Mouse (Mus musculus) forebrain, embryonic 11.5 days (tissue): Measurements from ENCODE around the gene Pkhd1. TPM values are rescaled to one million over a fixed set of nuclear protein-coding genes. Genes with fewer than 3 reads are reported as not detected.

ENCODE experiments used
- ATAC-seq: fragments of 200-750 bp; cut with Nextera tagmentation; replicated peaks from 2 replicates; pipeline ENCODE4 v1.8.0; 2017; ENCODE audit warnings: moderate TSS enrichment; ENCODE audit not compliant: low FRiP score
- DNase-seq: peaks from one replicate; pipeline ENCODE4 v3.0.0-alpha.2; 2017; ENCODE audit warnings: low spot score
- H3K27ac ChIP-seq: fragments of 300-500 bp; sonication (generic); 2 replicates; pipeline ENCODE4 v1.5.1; 2014; ENCODE audit warnings: low read depth, low read length
- H3K27me3 ChIP-seq: fragments of 300-500 bp; sonication (generic); 2 replicates; pipeline ENCODE4 v1.6.1; 2014; ENCODE audit warnings: mild to moderate bottlenecking, low read length, mixed read lengths; ENCODE audit not compliant: control insufficient read depth, insufficient read depth
- H3K36me3 ChIP-seq: fragments of 300-500 bp; sonication (generic); 2 replicates; pipeline ENCODE4 v1.6.1; 2014; ENCODE audit warnings: mild to moderate bottlenecking, low read length, moderate library complexity, mixed read lengths; ENCODE audit not compliant: control insufficient read depth, insufficient read depth
- H3K4me1 ChIP-seq: fragments of 300-500 bp; sonication (generic); replicated peaks from 2 replicates; pipeline ENCODE4 v1.6.1; 2014; ENCODE audit warnings: low read length, mixed read lengths; ENCODE audit not compliant: control insufficient read depth, insufficient read depth
- H3K4me2 ChIP-seq: fragments of 300-500 bp; sonication (generic); 2 replicates; pipeline ENCODE4 v1.6.1; 2014; ENCODE audit warnings: low read depth, mild to moderate bottlenecking, low read length, moderate library complexity, mixed read lengths; ENCODE audit not compliant: severe bottlenecking
- H3K4me3 ChIP-seq: fragments of 300-500 bp; sonication (generic); 2 replicates; pipeline ENCODE4 v1.5.1; 2014; ENCODE audit warnings: low read depth, low read length
- H3K9ac ChIP-seq: fragments of 300-500 bp; sonication (generic); 2 replicates; pipeline ENCODE4 v1.6.1; 2014; ENCODE audit warnings: low read length
- H3K9me3 ChIP-seq: fragments of 300-500 bp; sonication (generic); 2 replicates; pipeline ENCODE4 v1.6.1; 2016; ENCODE audit warnings: low read length, mixed read lengths; ENCODE audit not compliant: control insufficient read depth
- WGBS: fragments of 180-500 bp; shearing (Covaris S2); extraction: QIAGEN DNeasy Blood & Tissue Kit; methylation state at CpG from one replicate; pipeline ENCODE4 v1.1.7; 2014; 5-methylcytosine and 5-hydroxymethylcytosine counted together
- polyA plus RNA-seq: library from polyadenylated mRNA; unstranded; fragments of >200 nt; fragmentation: Nextera tagmentation; extraction: Ambion mirVana; gene quantifications from 2 replicates; pipeline ENCODE4 v1.2.1, GENCODE M21; 2014

The Pkhd1 gene
- polyA plus RNA-seq, 1 experiment from 2014 or later, result not detected

DNA sequence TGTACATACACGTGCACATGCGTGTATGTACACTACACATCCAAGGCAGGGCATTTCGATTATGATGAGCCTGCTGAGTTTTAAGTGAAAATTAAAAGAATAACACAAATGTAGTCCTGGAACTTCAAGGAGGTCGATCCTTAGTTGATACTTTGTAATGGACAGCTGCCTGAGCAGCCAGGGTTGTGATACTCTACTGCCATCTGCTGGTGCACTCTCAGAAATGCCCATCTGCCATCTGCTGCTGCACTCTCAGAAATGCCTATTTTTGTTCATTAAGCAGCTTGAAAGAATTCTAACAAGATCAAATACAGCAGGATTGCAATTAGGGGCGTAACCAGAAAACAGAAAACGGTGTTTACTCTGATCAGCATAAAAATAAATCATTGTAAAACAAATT lies 63.5 kb downstream of the Pkhd1 start:
- Histone ChIP-seq H3K4me2 (no peak overlapping the region), H3K9ac (no peak overlapping the region), H3K9me3 (no peaks in the 10 kb centered on the region), H3K4me1 (no peaks in the 10 kb centered on the region), H3K36me3 (no peaks in the 10 kb centered on the region), H3K27ac (no peak overlapping the region), H3K27me3 (no peaks in the 10 kb centered on the region), H3K4me3 (no peak overlapping the region)
- ATAC-seq (peak; percentile 78), DNase-seq (peak; percentile 66)
- WGBS, result 33% methylated on average over 6 of the region's 6 CpGs

DNA sequence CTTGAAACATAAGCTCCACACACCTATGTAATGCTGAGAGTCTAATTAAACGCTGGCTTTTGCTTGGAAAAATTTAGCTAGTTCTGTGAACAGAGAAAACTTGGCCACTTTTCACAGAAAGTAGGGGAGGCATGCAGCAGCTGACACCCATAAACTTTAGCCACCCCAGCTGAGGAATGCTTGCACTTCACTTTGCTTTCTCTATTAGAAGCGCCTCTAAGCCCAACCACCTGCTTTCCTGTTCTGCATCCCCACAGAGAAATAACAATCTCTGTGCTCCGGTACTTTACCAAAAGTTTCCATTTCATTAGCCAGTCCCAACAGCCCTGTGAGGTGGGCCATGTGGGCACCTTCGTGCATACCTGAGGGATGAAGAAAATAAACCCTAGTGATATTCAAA lies 66.5 kb downstream of the Pkhd1 start:
- H3K4me2 ChIP-seq, result no peak overlapping the region
- no peak overlapping the region for H3K27ac ChIP-seq
- H3K36me3 ChIP-seq, result no peaks in the 10 kb centered on the region
- H3K4me3 ChIP-seq, result no peak overlapping the region
- no peak overlapping the region for H3K9ac ChIP-seq
- WGBS, result 74% methylated on average over 4 of the region's 4 CpGs
- no peaks in the 10 kb centered on the region for H3K4me1 ChIP-seq
- DNase-seq, result no peak
- ATAC-seq, result no peak
- H3K27me3 ChIP-seq, result no peaks in the 10 kb centered on the region
- H3K9me3 ChIP-seq, result no peaks in the 10 kb centered on the region

DNA sequence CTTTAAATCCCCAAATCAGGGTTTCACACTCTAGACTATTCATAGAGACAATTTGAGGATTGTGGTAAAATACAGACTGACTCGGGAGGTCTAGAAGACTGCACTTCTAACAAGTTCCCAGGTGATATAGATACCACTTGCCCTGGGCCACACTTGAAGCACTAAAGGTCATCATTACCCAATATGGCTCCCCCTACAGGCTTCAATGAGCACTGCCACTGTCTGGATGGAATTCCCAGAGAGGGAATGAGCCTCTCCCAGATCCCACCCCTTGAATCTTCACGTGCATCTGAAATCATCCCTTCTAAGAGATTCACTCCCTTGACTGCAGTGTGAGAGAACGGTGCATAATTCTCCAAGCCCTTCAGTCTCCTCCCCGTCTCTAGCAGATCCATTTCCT lies 73.3 kb downstream of the Pkhd1 start:
- Histone ChIP-seq H3K27me3 (no peaks in the 10 kb centered on the region), H3K9me3 (no peaks in the 10 kb centered on the region), H3K4me2 (no peak overlapping the region), H3K9ac (no peak overlapping the region), H3K36me3 (no peaks in the 10 kb centered on the region), H3K27ac (no peak overlapping the region), H3K4me3 (no peak overlapping the region), H3K4me1 (no peaks in the 10 kb centered on the region)
- DNase-seq, result no peak
- ATAC-seq, result no peak
- WGBS, result 71% methylated on average over 4 of the region's 4 CpGs

DNA sequence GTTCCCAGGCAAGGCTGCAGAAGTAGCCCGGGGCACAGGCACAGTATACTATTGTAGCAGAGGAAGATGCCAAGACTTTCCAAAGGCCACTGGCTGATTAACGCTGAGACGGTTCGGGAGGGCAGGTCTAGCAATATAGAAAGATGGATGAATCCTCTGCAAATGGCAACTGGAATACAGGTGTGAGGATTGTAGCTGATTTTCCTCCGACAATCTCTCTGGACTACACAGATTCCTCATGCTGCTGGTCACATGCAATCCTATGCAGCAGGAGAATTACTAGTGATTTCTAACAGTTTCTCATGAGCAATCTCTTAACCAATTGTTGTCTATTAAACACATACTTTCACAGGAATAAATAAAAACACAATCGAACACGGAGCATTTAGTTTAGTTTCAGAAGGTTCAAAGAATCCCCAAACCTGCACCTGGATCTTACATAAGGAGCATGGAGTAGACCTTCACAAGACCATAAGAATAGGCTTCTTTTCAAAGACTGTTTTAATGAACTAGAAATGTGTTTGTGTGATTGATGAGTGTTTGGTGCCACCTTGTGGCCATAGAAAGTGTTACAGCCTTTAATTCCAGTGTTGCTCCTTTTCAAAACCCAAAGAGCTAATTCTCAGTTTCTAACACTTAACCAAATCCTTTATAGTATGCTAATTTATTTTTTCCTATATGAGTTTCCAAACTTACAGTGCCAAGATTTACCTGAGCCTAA lies 104.3 kb downstream of the Pkhd1 start:
- no peaks in the 10 kb centered on the region for H3K27me3 ChIP-seq
- H3K4me1 ChIP-seq, result no peaks in the 10 kb centered on the region
- H3K4me3 ChIP-seq, result no peak overlapping the region
- peak; percentile 64; the same call in 1 of the 2 replicates for ATAC-seq
- no peak overlapping the region for H3K27ac ChIP-seq
- 72% methylated on average over 7 of the region's 7 CpGs for WGBS
- DNase-seq, result peak; percentile 67
- no peaks in the 10 kb centered on the region for H3K9me3 ChIP-seq
- H3K9ac ChIP-seq, result no peak overlapping the region
- H3K36me3 ChIP-seq, result no peaks in the 10 kb centered on the region
- no peak overlapping the region for H3K4me2 ChIP-seq

DNA sequence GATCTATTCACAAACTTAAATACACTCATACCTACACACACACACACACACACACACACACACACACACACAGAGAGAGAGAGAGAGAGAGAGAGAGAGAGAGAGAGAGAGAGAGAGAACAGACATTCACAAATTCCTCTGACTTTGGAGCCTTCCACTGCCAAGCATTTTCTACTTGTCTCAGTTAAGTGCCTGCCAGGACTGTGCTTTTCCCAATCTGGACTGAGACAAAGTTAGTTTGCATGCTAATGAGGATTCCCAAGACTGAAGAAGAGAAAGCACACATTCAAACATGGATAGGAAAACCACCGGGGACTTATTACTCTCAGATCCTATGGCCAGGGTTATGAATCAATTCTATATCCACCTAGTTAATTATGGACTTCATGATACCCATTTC lies 118.9 kb downstream of the Pkhd1 start:
- 85% methylated on average over 1 of the region's 1 CpGs for WGBS

DNA sequence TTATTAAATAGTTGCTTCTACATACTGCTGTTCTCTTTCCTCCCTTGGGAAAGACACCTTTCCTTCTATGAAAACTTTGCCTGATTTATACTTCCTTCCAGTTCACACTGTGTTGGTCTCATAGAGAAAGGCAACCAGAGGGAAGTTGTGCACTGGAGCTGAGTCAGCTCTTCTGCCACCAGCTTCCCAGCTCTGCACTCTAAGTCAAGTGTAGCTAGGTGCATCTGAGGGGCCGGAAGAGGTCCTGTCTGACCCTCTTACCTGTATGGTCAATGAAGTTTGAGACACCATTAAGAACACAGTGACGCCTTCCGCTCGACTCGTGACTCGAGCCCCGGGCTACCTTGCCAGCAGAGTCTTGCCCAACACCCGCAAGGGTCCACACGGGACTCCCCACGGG lies 131.8 kb downstream of the Pkhd1 start:
- Histone ChIP-seq H3K9ac (no peak overlapping the region), H3K4me1 (no peaks in the 10 kb centered on the region), H3K4me2 (no peak overlapping the region), H3K27ac (no peak overlapping the region), H3K36me3 (no peaks in the 10 kb centered on the region), H3K9me3 (no peaks in the 10 kb centered on the region), H3K4me3 (no peak overlapping the region), H3K27me3 (no peaks in the 10 kb centered on the region)
- 97% methylated on average over 8 of the region's 10 CpGs for WGBS
- DNase-seq, result no peak
- ATAC-seq, result no peak

More for the DNA sequence above, 118.9 kb downstream of the Pkhd1 start:
- H3K9me3 ChIP-seq, result no peaks in the 10 kb centered on the region
- ATAC-seq, result no peak
- no peak overlapping the region for H3K4me3 ChIP-seq
- no peak overlapping the region for H3K4me2 ChIP-seq
- no peak overlapping the region for H3K27ac ChIP-seq
- H3K4me1 ChIP-seq, result no peaks in the 10 kb centered on the region
- H3K9ac ChIP-seq, result no peak overlapping the region
- no peaks in the 10 kb centered on the region for H3K36me3 ChIP-seq
- no peaks in the 10 kb centered on the region for H3K27me3 ChIP-seq
- no peak for DNase-seq

DNA sequence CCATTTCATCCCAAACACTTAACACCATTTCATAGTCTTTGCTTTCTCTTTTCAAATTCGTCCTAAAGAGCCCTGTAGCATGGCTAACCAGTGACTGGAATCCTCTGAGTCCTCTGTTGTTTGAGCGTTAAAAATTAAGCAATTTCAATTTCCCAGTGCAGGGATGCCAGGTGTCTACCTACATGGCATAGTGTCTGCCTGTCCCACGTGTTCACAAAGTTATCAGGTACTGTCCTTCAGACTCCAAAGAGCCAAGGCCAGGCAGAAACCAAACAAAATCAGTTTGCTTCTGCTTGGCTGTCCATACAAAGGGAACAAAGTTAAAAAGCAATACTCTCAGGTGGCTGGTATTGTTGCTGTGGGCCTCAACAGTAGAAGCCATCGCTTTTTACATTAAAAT lies 136.0 kb downstream of the Pkhd1 start:
- Histone ChIP-seq H3K4me3 (no peak overlapping the region), H3K36me3 (no peaks in the 10 kb centered on the region), H3K9me3 (no peaks in the 10 kb centered on the region), H3K4me2 (no peak overlapping the region), H3K27ac (no peak overlapping the region), H3K9ac (no peak overlapping the region), H3K4me1 (no peaks in the 10 kb centered on the region), H3K27me3 (no peaks in the 10 kb centered on the region)
- ATAC-seq (no peak), DNase-seq (no peak)
- 81% methylated on average over 4 of the region's 4 CpGs for WGBS

DNA sequence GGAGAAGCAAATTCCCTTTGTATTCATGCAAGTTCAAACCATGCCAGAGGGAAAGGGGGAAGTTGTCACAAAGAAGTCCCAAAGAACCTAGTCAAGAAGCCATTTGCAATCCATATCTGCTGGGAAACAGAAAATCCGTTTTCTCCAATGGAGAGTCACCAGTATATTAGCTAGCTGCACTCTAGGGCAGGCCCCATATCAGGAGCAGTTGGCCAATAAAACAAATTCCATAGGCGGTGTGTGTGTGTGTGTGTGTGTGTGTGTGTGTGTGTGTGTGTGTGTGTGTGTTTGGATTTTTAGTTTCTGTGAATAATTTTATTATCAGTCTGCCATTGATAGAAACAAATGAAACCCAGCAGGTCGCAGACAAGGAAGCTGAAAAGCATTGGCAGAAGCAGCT lies 139.2 kb downstream of the Pkhd1 start:
- H3K36me3 ChIP-seq, result no peaks in the 10 kb centered on the region
- H3K27ac ChIP-seq, result no peak overlapping the region
- WGBS, result 73% methylated on average over 3 of the region's 3 CpGs
- no peaks in the 10 kb centered on the region for H3K27me3 ChIP-seq
- DNase-seq, result no peak
- no peak overlapping the region for H3K9ac ChIP-seq
- H3K4me2 ChIP-seq, result no peak overlapping the region
- H3K4me1 ChIP-seq, result no peaks in the 10 kb centered on the region
- ATAC-seq, result no peak
- H3K9me3 ChIP-seq, result no peaks in the 10 kb centered on the region
- no peak overlapping the region for H3K4me3 ChIP-seq

DNA sequence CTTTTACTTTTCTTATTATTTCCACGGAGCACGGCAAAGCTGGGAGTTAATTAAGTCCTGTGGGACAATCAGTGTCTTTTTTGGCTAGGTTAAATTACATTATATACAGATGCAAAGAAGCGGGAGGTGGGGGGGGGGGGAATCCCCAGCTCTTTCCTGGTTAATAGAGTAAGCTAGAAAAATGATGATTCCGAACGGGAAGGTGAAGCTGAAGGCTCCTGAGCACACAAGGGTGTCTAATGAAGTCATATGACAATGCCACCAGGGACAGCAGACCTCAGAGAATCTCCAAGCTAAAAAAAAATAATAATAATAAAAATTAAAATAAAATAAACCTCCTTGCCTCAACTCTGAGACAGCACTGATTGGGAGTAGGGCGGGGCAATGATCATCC lies 139.6 kb downstream of the Pkhd1 start:
- DNase-seq (no peak), ATAC-seq (peak; percentile 53)
- WGBS, result 31% methylated on average over 6 of the region's 6 CpGs
- Histone ChIP-seq H3K27ac (no peak overlapping the region), H3K4me3 (peak overlapping the region; percentile 33), H3K4me1 (no peaks in the 10 kb centered on the region), H3K4me2 (peak overlapping the region; percentile 63), H3K9me3 (no peaks in the 10 kb centered on the region), H3K36me3 (no peaks in the 10 kb centered on the region), H3K9ac (peak overlapping the region; percentile 47), H3K27me3 (no peaks in the 10 kb centered on the region)
